Mouse (Mus musculus) left cerebral cortex, adult 9 months (tissue): ENCODE data around the gene D17H6S53E.
"Not testable (repeated sequence)": the region's sequence is repeated elsewhere in the genome, so short reads cannot be mapped to it uniquely, and the experiment has no call there.

Source experiments
- DNase-seq, 2 experiments: peaks; one replicate each; pipeline ENCODE4 v3.0.0; 2022; ENCODE audit warnings: low spot score in 2 of 2

The D17H6S53E gene

DNA sequence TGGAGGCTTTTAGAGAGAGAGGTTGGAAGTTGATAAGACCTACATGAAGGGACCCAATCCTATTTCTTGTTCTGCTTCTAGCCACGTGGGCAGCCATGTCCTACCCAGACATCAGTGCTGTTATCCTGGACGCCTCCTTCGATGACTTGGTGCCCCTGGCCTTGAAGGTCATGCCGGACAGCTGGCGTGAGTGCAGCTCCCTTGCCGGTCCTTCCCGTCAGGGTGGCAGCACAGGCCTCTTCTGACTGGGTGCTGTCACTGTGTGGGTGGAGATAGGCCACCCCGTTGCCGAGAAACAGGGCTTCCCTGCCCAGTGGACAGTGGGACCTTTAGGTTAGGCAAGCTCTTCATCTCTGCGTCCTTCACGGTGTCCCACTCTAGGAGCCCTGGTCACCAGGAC is 25.0 kb upstream of the D17H6S53E start:
- DNase-seq: no peak

DNA sequence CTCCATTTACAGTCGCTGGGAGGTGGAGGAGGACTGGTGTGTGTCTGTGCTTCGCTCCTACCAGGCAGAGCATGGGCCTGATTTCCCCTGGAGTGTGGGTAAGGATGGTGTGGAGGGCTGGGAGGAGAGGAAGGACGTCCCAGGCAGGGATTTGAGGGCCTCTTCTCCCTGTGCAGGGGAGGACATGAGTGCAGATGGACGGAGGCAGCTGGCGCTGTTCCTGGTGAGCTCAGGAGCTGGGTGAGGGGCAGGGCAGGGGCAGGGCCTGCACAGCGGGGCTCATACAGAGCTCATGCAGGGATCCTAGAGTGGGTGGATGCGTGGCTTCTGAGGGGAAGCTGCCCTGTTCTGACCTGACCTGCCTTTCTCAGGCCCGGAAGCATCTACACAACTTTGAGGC is 23.9 kb upstream of the D17H6S53E start:
- DNase-seq: no peak

DNA sequence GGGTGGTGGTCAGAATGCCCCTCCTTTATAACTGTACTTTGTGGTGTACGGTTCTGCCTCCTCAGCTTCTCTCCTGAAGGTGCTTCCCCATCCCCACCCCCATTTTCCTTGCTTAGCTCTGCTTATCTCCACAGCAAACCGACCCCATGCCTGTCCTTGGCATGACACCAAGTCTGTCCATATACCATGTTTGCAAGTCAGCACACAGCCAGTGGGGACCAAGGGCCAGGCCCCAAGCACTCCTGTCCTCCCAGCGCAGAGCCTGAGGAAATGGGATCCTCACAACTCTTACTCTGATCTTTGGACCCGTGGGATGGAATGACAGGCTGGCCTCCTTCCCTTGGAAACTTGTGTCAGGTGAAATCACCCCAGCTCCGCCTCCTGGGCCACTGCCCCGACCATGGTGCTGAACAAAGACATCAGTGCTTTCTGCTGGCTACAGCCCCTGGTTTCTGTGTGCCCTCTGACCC is 22.9 kb upstream of the D17H6S53E start:
- no peak for DNase-seq

DNA sequence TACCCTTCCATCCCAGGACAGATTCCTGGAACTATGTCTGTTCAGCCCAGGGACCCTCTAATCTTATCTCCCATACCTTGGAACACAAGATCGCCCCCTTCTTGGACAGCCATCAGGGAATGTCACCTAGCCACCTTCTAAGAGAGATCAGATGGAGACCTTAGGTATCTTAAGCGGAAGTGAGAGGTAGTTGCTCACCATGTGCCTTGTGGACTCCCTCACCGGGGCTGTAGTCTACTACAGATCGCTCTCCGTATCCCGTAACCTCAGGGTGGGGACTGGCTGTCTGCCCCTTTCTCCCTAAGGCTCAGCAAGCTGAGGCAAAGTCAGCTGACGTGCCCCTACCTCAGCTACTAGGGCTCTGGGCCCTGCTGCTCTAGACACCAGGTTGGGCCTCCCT is 22.1 kb upstream of the D17H6S53E start:
- DNase-seq: no peak

DNA sequence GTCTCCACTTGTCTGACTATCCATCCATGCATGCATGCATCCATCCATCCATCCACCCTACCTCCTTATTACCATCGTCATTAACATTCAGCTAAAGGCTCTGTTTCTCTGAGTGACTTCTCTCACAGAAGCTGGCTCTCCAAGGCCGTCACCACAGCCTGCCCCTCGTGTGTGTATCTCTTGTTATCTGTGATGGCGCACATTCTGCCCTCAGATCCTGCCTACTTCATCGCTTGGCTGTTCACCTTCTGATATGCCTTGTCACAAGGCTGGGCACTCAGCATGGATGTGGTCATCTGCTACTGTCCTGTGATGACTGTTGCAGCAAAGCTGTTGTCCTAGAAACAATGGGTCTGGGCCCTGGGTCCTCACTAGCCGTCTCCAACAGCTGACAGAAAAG is 21.4 kb upstream of the D17H6S53E start:
- DNase-seq: no peak

DNA sequence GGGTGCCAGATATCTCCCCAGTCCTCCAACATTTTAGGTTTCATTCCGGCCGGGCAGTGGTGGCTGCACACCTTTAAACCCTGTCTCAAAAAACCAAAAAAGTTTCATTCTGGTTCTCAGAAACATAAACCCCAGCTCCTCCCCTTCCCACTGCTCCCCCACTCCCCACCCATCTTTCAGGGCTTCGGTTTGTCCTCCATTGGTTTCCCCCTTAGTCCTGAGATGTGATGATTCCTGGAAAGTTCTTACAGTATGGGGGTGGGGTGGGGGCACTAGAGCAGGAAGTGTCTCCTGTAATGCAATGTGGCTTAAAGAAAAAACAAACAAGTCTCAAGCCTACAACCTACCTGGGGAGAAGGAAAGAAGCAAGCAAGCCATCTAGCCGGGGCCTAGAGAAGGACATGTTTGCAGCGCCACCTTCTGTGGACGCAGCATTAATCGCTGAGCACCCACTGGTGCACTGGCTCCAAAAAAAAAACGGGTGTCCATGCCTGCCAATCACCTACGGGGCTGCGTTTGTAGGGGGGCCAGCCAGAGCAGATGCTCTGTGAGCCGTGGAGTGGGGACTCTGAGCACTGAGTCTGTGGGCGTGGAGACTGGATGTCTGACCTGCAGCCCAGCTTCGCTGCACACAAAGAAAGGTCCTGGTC is 20.3 kb upstream of the D17H6S53E start:
- no peak for DNase-seq

DNA sequence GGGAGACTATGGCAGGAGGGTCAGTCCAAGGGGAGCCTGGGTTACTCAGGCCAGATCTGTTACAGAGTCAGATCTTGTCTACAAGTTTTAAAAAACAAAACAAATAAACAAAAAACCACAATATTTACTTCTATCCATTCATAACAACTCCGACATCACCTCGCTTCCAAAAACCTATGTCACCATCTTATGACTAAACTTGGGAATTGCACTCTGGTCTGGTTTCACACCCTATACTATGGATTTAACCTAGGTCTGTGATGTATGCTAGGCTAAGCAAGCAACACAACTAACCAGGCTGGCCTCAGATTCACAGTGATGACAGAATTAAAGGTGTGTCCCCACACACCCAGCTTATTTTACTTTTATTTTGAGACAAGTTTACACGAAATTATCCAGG is 19.7 kb upstream of the D17H6S53E start:
- DNase-seq: no peak

DNA sequence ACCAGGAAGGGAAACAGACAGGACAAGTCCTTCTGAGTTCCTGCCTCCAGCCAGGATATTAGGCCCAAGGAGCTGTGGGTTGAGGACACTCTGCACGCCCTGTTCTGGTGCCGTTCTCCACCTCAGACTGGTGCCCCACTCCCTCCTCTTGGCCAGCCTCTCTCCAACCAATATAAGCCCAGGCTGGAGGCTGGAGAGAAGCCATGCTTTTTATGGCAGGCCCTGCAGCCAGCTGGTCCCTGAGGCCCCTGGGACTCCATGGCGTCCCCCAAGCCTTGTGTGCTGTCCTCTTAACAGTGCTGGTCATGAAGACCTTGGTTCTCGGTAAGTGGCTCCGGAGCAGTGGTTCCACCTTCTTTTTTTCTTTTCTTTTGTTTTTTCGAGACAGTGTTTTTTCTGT is 18.1 kb upstream of the D17H6S53E start, which contains the start of gene Ly6g5c:
Gene Ly6g5c, plus strand, starts transcription at position 183 of the 400 bp plus-strand sequence.
- no peak for DNase-seq

DNA sequence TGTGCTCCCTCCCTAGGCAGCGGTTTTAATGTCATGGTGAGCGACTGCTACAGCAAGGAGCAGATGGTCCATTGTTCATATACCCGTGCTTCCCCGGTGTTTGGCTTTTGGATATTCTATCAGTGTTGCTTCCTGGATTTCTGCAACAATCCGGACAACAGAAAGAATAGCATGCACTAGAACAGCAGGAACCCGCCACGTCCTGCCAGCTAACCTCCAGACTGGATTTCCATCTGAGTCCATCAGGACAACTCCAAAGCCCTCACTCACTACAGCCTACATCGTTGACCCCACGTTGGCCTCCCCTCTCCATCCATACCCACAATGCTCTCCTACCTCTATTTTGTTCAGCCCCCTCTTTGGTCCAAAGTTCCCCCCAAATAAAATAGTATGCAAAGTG is 14.4 kb upstream of the D17H6S53E start:
- DNase-seq: no peak

DNA sequence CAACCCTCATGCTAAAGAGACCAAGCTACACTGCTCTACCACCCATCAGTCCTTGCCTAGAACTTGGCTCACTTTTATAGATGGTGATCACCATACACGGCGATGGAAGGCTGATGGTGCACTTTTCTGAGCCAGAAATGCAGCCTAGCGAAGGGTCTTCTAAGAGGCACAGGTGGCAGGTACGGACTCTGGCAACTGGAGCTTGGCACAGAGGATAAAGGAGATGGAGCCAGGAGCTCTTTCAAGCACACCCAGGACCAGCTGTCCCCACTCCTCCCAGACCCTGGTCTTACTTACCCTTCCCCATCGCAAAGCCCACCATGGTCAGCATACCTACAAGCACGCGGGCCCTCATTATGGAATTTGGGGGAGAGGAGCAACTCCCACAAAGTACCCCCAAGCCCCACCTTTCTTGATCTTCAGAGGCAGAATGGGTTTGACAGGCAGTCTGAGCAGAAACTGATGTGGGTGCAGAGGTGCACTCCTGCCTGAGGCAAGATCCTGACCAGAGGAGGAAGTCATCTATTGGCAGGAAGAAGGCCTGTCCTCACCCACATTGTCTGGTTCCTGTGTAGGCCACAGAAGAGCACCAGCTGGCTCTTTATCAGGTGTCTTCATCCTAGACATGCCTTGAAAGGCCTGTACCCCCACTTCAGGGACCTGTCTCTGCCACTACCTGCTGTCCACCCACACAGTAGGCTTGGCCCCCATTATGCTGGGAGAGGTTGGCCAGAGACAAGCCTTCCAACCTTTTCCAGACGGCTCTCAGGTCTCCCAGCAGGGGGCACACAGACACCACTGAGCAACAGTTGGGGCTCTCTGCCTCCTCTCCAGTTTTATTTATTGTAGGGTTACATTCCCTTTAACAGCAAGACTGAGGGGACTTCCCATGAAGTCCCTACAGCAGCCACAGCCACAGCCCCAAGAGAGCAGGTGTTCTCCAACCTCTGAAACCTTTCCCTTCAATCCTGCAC is 10.8 kb upstream of the D17H6S53E start, which contains the start of gene Ly6g5b:
Gene Ly6g5b, minus strand, starts transcription at position 383 of the 974 bp plus-strand sequence.
- DNase-seq: no peak

DNA sequence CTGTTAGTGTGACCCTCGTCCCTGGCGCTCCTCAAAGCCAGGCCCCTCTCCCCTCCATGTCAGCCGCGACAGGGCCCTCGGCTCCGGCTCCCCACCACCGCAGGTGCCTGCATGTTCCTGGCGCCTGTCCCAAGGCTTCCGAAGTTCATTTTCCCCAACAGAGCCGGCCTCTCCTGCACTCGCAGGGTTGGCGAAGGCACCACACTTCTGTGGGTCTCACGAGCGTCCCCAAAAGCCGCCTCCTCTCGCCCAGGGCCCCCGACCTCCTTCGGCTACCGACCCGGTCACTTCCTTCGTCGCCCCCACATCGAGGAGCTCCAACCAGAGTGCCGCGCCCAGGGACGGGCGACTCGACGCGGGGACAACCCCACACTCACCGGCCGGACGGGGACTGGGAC is 5.4 kb upstream of the D17H6S53E start:
- DNase-seq: peak in 1 of 2 experiments; percentile 37

DNA sequence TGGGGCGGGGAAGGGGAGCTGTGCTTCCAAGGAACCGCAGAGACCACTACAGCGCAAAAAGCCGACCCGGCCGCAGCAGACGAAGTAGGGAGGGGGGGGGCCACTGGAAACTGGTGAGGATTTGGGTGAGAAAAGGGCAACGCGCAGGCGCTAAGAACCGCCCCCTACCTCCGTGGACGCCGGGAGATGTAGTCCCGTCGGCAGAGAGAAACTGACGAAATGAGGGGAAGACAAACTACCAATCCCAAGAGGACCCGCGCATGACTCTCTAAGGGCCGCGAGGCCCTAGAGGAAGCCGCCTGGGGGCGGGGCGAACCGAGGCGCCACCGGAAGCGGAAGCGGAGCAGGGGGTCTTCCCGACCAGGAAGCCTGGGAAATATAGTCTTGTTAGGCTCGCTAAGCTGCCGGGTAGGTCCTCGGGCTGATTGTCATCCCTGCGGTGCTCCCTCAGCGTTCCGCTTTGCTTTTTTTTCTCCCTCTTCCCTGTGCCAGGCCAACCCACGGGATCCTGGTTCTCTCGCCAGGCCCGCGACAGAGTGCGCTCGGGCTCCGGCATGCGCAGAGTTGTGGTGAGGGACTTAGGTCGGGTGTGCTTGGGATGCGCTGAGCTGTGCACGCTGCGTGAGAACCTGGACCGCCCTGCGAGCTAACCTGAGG is 4.9 kb upstream of the D17H6S53E start, which contains the start of gene Gpank1:
Gene Gpank1, plus strand, starts transcription at position 313 of the 657 bp plus-strand sequence.
- peak; percentile 98 for DNase-seq

DNA sequence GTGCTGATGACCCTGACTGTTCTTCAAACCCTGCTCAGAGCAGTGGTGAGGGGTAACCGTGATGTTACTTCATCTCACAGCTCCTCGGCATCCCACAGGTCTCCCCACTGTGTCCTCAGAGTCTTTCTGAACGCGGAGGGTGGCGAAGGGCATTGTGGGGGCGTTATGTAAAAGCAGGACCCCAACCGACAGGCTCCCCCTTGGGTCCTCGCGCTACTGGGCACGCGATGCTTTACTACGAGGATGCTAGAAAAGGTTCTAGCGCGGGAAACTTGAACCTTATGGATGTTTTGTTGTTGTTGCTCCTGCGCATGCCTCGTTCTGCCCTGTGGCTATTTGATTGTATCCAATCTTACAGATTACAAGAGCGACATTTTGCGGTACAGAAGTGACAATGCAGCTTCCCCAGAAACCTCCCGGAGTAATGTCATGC is 4.3 kb upstream of the D17H6S53E start, which contains the start of gene Csnk2b:
Gene Csnk2b, minus strand, starts transcription at position 183 of the 433 bp plus-strand sequence.
- DNase-seq: peak; percentile 61 to 83

DNA sequence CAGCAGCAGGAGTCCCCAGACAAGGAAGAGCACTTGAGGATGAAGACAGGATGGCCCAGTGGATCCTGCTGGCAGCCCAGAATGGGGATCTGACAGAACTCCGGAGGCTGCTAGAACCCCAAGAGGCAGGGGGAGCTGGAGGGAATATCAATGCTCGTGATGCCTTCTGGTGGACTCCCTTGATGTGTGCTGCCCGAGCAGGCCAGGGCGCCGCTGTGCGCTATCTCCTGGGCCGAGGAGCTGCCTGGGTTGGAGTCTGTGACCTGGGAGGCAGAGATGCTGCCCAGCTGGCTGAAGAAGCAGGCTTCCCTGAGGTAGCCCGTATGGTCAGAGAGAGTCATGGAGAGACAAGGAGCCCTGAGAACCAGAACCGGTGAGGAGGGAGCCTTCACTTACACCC is 2.9 kb upstream of the D17H6S53E start:
- DNase-seq: not testable (repeated sequence)

DNA sequence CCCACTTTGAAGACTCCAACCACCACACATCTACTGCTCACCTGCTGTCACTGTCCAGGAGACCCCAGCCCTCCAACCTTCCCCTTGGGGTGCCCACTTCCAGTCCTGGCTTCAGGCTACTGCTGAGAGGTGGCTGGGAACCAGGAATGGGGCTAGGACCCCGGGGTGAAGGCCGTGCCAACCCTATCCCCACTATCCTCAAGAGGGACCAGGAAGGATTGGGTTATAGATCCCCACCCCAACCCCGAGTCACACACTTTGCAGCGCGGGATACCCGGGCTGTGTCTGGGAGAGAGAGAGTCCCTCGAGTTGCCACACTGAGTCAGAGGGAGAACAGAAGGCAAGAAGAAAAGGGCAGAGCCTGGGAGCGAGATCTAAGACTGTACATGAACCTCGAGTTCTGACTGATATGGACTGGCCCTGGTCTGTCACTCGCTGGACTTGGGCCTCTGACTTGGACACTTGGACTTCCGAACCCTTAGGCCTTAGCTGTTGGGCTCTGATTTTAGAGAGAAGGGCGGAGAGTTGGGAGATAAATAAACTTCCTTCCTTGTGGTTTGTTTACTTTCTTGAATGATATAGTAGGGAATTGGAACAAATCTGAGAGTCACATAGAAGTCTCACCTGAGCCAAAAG is 1.8 kb upstream of the D17H6S53E start:
- not testable (repeated sequence) for DNase-seq

DNA sequence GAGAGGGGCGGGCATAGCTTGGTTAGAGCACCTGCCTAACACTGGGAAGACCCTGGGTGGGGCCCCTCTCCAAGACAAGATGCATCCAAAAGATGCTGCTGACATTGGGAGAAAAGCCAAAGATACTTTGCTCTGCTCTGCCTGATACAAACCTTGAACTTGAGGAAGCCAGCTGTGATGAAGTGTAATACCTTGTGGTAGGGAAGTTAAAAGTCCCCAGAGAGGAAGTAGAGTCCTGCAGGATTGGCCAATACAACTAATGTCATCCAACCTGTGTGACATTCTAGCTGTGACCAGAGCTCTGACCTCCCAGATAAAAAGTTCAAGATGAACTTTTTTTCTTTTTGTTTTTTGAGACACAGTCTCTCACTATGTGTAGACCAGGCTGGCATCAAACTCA is 1.1 kb upstream of the D17H6S53E start:
- no peak for DNase-seq

DNA sequence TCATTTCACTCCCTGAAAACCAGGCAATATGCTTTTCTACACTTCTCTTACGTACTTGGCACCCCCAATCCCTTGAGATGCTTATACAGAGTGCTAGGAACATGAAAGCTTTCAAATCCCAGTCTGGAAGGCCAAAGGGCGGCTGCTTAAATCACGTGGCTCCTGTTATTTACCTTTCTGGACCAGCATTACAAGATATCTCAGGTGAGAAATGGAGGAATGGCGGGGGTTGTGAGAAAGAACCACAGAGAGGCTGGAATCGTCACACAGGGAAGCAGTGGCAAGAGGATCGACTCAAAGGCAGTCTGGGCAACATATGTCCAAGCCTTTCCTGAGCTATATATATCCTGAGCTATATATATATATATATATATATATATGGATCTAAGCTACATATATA is 595 bp upstream of the D17H6S53E start:
- no peak for DNase-seq

DNA sequence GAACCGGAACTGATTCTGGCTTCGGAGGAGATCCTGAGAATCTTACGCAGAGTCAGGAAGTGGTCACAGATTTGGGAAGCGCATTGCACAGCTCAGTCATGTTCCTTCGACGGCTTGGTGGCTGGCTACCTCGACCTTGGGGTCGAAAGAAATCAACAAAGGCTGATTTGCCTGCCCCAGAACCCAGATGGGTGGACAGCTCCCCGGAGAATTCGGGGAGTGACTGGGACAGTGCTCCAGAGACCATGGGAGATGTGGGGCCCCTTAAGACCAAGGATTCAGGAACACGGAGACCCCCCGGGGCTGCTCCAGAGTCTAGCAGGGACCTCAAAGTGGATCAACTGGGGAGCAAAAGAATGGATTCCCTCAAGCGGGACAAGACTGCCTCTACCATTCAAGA is 844 bp downstream of the D17H6S53E start:
- DNase-seq: no peak

DNA sequence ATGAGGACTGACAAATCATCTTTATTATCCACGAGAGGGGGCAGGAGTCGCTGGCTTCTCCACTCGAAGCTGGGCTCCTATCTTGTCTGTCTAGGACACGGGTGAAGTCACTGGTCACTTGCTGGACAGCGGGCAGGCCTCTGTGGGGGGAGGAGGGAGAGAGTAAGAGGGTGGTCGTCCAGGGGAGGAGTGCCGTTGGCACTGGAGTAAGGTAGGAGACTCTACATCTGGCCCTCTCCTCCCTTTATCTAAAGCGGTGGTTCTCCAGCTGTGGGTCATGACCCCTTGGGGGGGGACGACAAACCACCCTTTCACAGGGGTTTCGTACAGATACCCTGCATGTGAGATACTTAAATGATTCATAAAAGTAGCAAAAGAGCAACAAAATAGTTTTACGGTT is 2.8 kb downstream of the D17H6S53E start:
- DNase-seq: no peak

DNA sequence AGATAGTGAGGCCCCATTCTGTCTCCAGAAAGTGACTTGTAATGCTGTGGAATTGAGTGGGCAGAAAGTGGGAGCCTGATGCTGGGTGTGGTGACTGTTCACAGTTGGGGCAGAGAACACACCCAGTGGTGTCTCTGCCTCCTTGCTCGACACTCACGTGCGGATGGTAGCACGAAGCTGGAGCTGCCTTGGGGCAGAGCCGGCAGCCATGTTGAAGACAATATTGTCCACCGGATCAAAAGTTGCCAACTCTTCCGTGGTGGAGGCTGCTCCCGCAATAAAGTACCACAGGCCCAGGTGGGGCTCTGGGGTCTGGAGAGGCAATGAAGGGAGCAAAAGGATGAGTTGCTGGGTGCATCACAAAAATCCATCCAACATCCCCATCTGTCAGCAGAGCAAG is 4.9 kb downstream of the D17H6S53E start:
- no peak for DNase-seq

DNA sequence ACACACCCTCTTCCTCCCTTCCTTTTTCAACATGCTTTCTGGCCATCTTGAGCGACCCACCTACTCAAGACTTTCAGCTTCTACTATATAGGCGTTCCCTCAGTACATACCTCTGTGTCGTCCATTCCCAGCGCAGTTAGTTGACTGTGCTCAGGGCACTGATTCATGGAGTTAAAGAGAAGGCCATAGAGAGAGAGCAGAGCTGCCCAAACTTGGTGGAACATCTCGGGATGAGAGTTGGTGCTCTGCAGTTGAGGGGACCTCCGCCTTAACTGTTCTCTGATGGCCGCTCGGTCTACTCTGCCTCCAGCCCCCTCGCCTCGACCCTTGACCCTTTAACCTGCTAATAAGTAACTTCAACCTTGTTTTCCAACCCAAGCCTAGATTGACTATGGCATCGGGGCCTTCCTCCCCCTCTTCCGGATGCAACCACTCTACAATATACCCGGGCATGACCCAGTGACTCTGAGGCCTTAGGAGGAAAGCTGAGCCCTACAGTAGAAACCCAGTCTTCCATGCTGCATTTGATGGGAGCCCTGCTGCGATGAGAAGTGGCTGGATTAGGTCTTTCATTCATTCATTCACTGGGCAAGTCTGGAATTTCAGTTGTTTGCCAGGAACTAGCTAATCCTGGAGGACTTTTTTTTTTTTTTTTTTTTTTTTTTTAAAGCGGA is 5.5 kb downstream of the D17H6S53E start, which contains the start of gene Apom:
Gene Apom, minus strand, starts transcription at position 551 of the 674 bp plus-strand sequence.
- no peak for DNase-seq
